Mouse (Mus musculus) liver, embryonic 14.5 days (tissue): ENCODE data around the gene Nobox. TPM values are rescaled to one million over a fixed set of nuclear protein-coding genes. Genes with fewer than 3 reads are reported as not detected.

Experiments
- ATAC-seq: fragments of 200-750 bp; cut with Nextera tagmentation; 2 replicates; pipeline ENCODE4 v1.8.0; 2017; ENCODE audit warnings: moderate number of reproducible peaks, mild to moderate bottlenecking, moderate library complexity; ENCODE audit not compliant: insufficient read depth
- DNase-seq, 3 experiments: peaks; one replicate each; pipeline ENCODE4 v3.0.0-alpha.2; 2012 to 2013; ENCODE audit warnings: low read depth in 3 of 3, low spot score in 3 of 3
- H3K27ac ChIP-seq: fragments of 300-500 bp; sonication (generic); 2 replicates; pipeline ENCODE4 v1.5.1; 2014; ENCODE audit warnings: moderate library complexity, mild to moderate bottlenecking, control low read depth, inconsistent platforms
- H3K27me3 ChIP-seq: fragments of 300-500 bp; sonication (generic); 2 replicates; pipeline ENCODE4 v1.6.1; 2014; ENCODE audit warnings: mild to moderate bottlenecking, low read length, moderate library complexity; ENCODE audit not compliant: control insufficient read depth, insufficient read depth
- H3K36me3 ChIP-seq: fragments of 300-500 bp; sonication (generic); replicated peaks from 2 replicates; pipeline ENCODE4 v1.6.1; 2014; ENCODE audit warnings: low read depth; ENCODE audit not compliant: control insufficient read depth, insufficient read depth
- H3K4me1 ChIP-seq, 2 experiments: fragments of 200-500 bp in 1 of 2; fragments of 300-500 bp in 1 of 2; sonication (generic) in 1 of 2; replicated peaks; 2 replicates each; pipeline ENCODE4 v1.6.1; 2012 to 2014; ENCODE audit warnings: antibody characterized with exemption in 1 of 2, inconsistent platforms in 1 of 2, low read length in 1 of 2; ENCODE audit not compliant: control insufficient read depth in 2 of 2, insufficient read depth in 2 of 2
- H3K4me2 ChIP-seq: fragments of 300-500 bp; sonication (generic); 2 replicates; pipeline ENCODE4 v1.6.1; 2014; ENCODE audit warnings: low read depth, mild to moderate bottlenecking, control low read depth, moderate library complexity
- H3K4me3 ChIP-seq, 2 experiments: fragments of 200-500 bp in 1 of 2; fragments of 300-500 bp in 1 of 2; sonication (generic) in 1 of 2; 2 replicates each; pipeline ENCODE4 v1.5.1; 2012 to 2014; ENCODE audit warnings: low read depth in 2 of 2, low read length in 2 of 2, mild to moderate bottlenecking in 2 of 2, control low read depth in 1 of 2, inconsistent platforms in 1 of 2, moderate library complexity in 1 of 2; ENCODE audit not compliant: insufficient read depth in 1 of 2
- H3K9ac ChIP-seq: fragments of 300-500 bp; sonication (generic); replicated peaks from 2 replicates; pipeline ENCODE4 v1.6.1; 2014; ENCODE audit warnings: mild to moderate bottlenecking, control low read depth, moderate library complexity
- H3K9me3 ChIP-seq: fragments of 300-500 bp; sonication (generic); 2 replicates; pipeline ENCODE4 v1.6.1; 2016; ENCODE audit warnings: low read length, mixed read lengths; ENCODE audit not compliant: control insufficient read depth
- CTCF ChIP-seq: IDR thresholded peaks from 2 replicates; pipeline ENCODE4 v1.5.1; 2016; ENCODE audit warnings: antibody characterized with exemption, low read depth, control low read depth
- EP300 ChIP-seq: IDR thresholded peaks from 2 replicates; pipeline ENCODE4 v1.6.1; 2016; ENCODE audit warnings: antibody characterized with exemption, low read depth
- WGBS: fragments of 180-500 bp; shearing (Covaris S2); extraction: QIAGEN DNeasy Blood & Tissue Kit; methylation state at CpG from one replicate; pipeline ENCODE4 v1.1.7; 2014; ENCODE audit not compliant: insufficient replicate concordance; 5-methylcytosine and 5-hydroxymethylcytosine counted together
- polyA plus RNA-seq, 2 experiments: library from polyadenylated mRNA; depleted of rRNA in 1 of 2; stranded (reverse) in 1 of 2; unstranded in 1 of 2; fragments of >200 nt; fragmentation: Nextera tagmentation in 1 of 2; extraction: Ambion mirVana in 1 of 2; gene quantifications; 2 replicates each; pipeline versions ENCODE4 v1.2.1 to v1.2.3; 2012 to 2014

The Nobox gene
- 0.03 TPM in 1 of 2 replicates, not detected in the other for polyA plus RNA-seq (2012; rRNA removed)
- polyA plus RNA-seq (2014; fragmentation: Nextera tagmentation; extraction: Ambion mirVana), result not detected in 2 replicates

GRCm38 (mm10) chr6:43309454-43309853 lies at the start of gene Nobox:
TSS of gene Nobox (minus strand) at chr6:43309554.
- TF ChIP-seq CTCF (no peak), EP300 (no peak)
- WGBS, result 52% methylated on average over 16 of the region's 16 CpGs
- no peak for ATAC-seq

DNA sequence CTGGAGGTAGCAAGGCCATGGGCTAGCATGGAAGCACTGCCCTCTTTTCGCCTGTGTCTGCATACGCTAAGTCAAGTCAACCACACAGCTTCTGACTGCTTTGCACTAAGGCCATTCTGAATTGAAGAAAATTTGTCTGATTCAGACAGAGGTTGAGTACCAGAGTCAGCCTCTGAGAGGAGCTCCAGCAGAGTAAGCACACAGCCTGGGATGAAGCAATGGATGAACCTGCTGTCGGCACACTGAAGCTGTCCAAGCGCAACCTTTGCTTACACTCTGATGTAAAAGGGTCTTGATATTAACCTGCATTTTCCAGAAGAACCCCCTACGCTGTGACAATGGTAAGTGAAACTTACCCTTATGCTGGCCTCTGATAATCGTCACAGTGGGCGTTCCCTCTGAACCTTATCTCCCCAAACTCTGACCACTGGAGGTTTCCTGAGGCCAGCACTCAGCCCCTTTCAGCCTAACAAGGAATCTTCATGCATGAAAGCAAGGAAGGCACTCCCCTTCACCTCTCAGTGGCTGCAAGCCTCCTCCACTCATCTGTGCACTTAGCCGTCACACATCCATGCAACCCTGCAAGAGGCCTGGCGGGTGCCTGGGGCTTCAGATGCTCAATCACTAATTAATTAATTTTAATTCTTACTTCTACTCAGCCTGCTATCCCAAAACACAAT lies 45.3 kb upstream of the Nobox start:
- peak in 2 of 3 experiments; percentile 37 to 42 for DNase-seq
- peak; percentile 78 for ATAC-seq
- peak overlapping the region; percentile 45 for H3K4me2 ChIP-seq
- H3K9me3 ChIP-seq, result no peaks in the 10 kb centered on the region
- no peak overlapping the region for H3K4me3 ChIP-seq
- TF ChIP-seq EP300 (no peak), CTCF (no peak)
- H3K27me3 ChIP-seq, result no peaks in the 10 kb centered on the region
- no peak overlapping the region for H3K9ac ChIP-seq
- 22% methylated on average over 9 of the region's 9 CpGs for WGBS
- no peak overlapping the region for H3K27ac ChIP-seq
- H3K36me3 ChIP-seq, result no peaks in the 10 kb centered on the region
- H3K4me1 ChIP-seq, result peaks cover 4 to 7% of the 10 kb centered on the region in 2 experiments

More at GRCm38 (mm10) chr6:43309454-43309853, at the start of gene Nobox:
- Histone ChIP-seq H3K4me1 (no peaks in the 10 kb centered on the region), H3K27ac (no peak within 1 kb of the TSS), H3K27me3 (no peaks in the 10 kb centered on the region), H3K4me3 (no peak within 1 kb of the TSS), H3K9me3 (no peaks in the 10 kb centered on the region), H3K36me3 (no peaks in the 10 kb centered on the region), H3K9ac (no peak within 1 kb of the TSS), H3K4me2 (no peak within 1 kb of the TSS)
- no peak for DNase-seq

DNA sequence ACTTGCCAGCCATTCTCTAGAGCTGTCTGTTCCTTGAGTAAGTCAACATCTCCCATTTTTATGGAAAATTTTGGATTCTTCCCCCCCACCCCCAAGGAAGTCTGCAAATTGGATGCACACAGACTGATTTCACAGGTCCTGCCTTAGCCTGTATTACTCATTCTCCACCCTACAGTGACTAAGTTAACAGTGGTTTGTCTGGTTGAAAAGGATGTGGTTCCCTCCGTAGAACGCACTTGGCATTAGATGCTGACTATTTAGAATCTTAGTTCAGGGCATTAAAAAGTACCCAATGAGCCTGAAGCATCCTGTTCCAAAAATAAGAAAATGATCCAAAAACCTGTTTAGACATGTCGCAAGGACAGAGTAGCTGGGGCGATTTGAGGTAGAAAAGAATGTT lies 44.1 kb upstream of the Nobox start:
- no peak for DNase-seq
- WGBS, result 74% methylated on average over 4 of the region's 4 CpGs
- Histone ChIP-seq H3K9me3 (no peaks in the 10 kb centered on the region), H3K4me1 (peaks cover 4 to 7% of the 10 kb centered on the region in 2 experiments), H3K36me3 (no peaks in the 10 kb centered on the region), H3K4me3 (no peak overlapping the region), H3K4me2 (no peak overlapping the region), H3K27ac (no peak overlapping the region), H3K9ac (no peak overlapping the region), H3K27me3 (no peaks in the 10 kb centered on the region)
- ATAC-seq, result no peak
- TF ChIP-seq CTCF (no peak), EP300 (no peak)

GRCm38 (mm10) chr6:43349083-43349482 lies 39.7 kb upstream of the Nobox start:
- Histone ChIP-seq H3K9ac (no peak overlapping the region), H3K27ac (no peak overlapping the region), H3K9me3 (no peaks in the 10 kb centered on the region), H3K4me2 (no peak overlapping the region), H3K4me3 (no peak overlapping the region), H3K36me3 (no peaks in the 10 kb centered on the region), H3K27me3 (no peaks in the 10 kb centered on the region), H3K4me1 (no peaks in the 10 kb centered on the region; a peak in 1 of 4 replicates)
- ATAC-seq (no peak), DNase-seq (no peak)
- 38% methylated on average over 4 of the region's 4 CpGs for WGBS
- TF ChIP-seq EP300 (no peak), CTCF (no peak)

- Histone ChIP-seq H3K4me1 (no peaks in the 10 kb centered on the region; a peak in 1 of 4 replicates), H3K4me3 (no peak overlapping the region), H3K27me3 (no peaks in the 10 kb centered on the region), H3K9me3 (no peaks in the 10 kb centered on the region), H3K27ac (no peak overlapping the region), H3K36me3 (no peaks in the 10 kb centered on the region), H3K4me2 (no peak overlapping the region), H3K9ac (no peak overlapping the region)
- DNase-seq (no peak), ATAC-seq (no peak)
- 86% methylated on average over 1 of the region's 1 CpGs for WGBS
- no peak for TF ChIP-seq EP300
- no peak for TF ChIP-seq CTCF
These were observed 38.3 kb upstream of the Nobox start for GRCm38 (mm10) chr6:43347637-43348036.
